Mouse (Mus musculus) lung, postnatal 0 days (tissue): ENCODE results near the gene Ech1.

Experiments used
- CTCF ChIP-seq: IDR thresholded peaks from 2 replicates; pipeline ENCODE4 v1.5.1; 2016; ENCODE audit warnings: antibody characterized with exemption, mild to moderate bottlenecking
- EP300 ChIP-seq: IDR thresholded peaks from 2 replicates; pipeline ENCODE4 v1.6.1; 2016; ENCODE audit warnings: antibody characterized with exemption, mild to moderate bottlenecking, control low read depth

- TF ChIP-seq CTCF: no peak
- TF ChIP-seq EP300: no peak
Observed at GRCm38 (mm10) chr7:28791706-28792105, 33.3 kb upstream of the Ech1 start.
